Mouse (Mus musculus) forelimb bud, embryonic 11.5 days (tissue): ENCODE measurements around the gene Slc51b.

Source experiments
- DNase-seq: peaks from one replicate; pipeline ENCODE4 v3.0.0-alpha.2; 2012; ENCODE audit warnings: low read depth, low spot score

The Slc51b gene

GRCm38 (mm10) chr9:65372449-65372848 lies 50.3 kb downstream of the Slc51b start:
- DNase-seq: no peak

GRCm38 (mm10) chr9:65371756-65372155 lies 51.0 kb downstream of the Slc51b start:
- DNase-seq: no peak

- no peak for DNase-seq
These were observed 57.0 kb downstream of the Slc51b start for GRCm38 (mm10) chr9:65365721-65366120.

- DNase-seq: no peak
These were observed 59.1 kb downstream of the Slc51b start for GRCm38 (mm10) chr9:65363684-65364083.
